Mouse (Mus musculus): ENCODE results near the gene Zrsr1. TPM values are rescaled to one million over a fixed set of nuclear protein-coding genes. Genes with fewer than 3 reads are reported as not detected.

The Zrsr1 gene
- polyA plus RNA-seq, 1 experiment from 2014 or later: 1.4 TPM

DNA sequence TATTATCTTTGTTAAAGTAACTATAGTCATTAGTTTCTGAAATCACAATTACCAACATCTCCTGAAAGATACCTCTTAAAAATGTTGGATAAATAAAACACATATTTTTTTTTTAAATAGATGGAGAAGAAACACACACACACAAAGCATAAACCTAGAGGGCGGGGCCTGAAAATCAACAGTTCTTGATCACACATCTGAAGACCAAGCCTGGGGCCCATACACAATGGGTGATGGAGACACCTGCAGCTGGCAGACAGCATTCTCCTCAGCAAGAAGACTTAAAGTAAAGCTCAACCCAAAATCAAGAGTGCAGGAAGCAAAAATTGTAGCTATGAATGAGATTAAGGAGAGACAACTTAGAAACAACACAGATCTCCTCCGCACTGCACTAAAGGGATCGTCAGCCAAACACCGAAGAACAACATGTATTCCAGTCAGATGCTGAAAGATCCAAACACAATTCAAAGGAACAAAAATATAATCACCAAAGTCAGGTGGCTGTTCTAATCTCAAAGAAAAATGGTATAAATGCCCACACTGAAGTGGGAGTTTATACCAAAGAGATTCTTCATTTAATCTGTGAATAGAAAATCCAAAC is 34.0 kb upstream of the Zrsr1 start:
- no peaks in the 10 kb centered on the region for H3K4me1 ChIP-seq (replicated peaks; ENCODE audit: control insufficient read depth, insufficient read depth, low read length)
- H3K27me3 ChIP-seq (replicated peaks; ENCODE audit: control insufficient read depth, insufficient read depth, low read length): no peaks in the 10 kb centered on the region
- ATAC-seq (replicated peaks; ENCODE audit: low FRiP score, low TSS enrichment, low read depth): no peak
- DNase-seq (ENCODE audit: low spot score): no peak
- no peak overlapping the region for H3K4me3 ChIP-seq (ENCODE audit: low read depth, low read length)
- no peak overlapping the region for H3K27ac ChIP-seq (ENCODE audit: low read depth)
- WGBS: 96% methylated on average over 4 of the region's 4 CpGs
- no peaks in the 10 kb centered on the region for H3K9me3 ChIP-seq (ENCODE audit: control insufficient read depth, low read length)
- H3K36me3 ChIP-seq (ENCODE audit: control insufficient read depth, insufficient read depth, low read length): no peaks in the 10 kb centered on the region
- no peak overlapping the region for H3K4me2 ChIP-seq (ENCODE audit: low read length)
- H3K9ac ChIP-seq (ENCODE audit: low read length): no peak overlapping the region

DNA sequence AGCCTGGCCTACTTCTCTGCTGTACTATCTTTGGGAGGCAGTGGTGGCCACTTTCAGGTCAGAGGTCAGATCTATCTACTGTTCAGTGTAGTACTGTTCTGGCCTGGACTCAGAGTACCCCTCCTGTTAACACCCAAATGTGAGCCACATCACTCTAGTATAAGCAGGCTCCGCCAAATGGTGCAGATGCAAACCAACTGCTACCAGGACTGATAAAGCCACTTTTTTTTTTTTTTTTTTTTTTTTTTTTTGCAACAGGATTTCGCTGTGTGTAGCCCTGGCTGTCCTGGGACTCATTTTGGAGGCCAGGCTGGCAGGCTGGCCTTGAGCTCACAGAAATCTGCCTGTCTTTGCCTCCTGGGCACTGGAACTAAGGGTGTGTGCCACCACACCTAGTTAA is 32.8 kb upstream of the Zrsr1 start:
- Histone ChIP-seq H3K9me3 (ENCODE audit: control insufficient read depth, low read length) (no peaks in the 10 kb centered on the region), H3K4me3 (ENCODE audit: low read depth, low read length) (no peak overlapping the region), H3K27me3 (replicated peaks; ENCODE audit: control insufficient read depth, insufficient read depth, low read length) (no peaks in the 10 kb centered on the region), H3K4me2 (ENCODE audit: low read length) (no peak overlapping the region), H3K4me1 (replicated peaks; ENCODE audit: control insufficient read depth, insufficient read depth, low read length) (no peaks in the 10 kb centered on the region), H3K36me3 (ENCODE audit: control insufficient read depth, insufficient read depth, low read length) (no peaks in the 10 kb centered on the region), H3K27ac (ENCODE audit: low read depth) (no peak overlapping the region), H3K9ac (ENCODE audit: low read length) (no peak overlapping the region)
- ATAC-seq (replicated peaks; ENCODE audit: low FRiP score, low TSS enrichment, low read depth): no peak
- DNase-seq (ENCODE audit: low spot score): no peak
- 80% methylated on average over 2 of the region's 2 CpGs for WGBS

DNA sequence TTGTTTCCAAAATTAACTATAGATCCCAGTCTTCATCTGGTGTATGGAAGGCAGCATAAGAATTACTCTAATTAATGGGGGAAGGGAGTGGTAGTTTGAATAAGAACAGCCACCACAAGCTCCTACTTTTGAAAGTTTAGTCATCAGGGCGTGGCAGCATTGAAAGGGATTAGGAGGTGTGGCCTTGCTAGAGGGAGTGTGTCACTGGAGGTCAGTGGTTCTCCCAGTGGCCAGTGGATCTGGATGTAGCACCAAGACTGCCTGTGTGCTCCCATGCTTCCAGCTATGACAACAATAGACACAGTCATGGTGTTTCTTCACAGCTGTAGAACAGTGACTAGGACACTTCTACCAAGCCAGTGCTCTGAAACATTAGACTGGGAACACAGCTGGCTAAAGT is 22.7 kb upstream of the Zrsr1 start:
- no peak overlapping the region for H3K9ac ChIP-seq (ENCODE audit: low read length)
- WGBS: 86% methylated on average over 1 of the region's 1 CpGs
- H3K9me3 ChIP-seq (ENCODE audit: control insufficient read depth, low read length): no peaks in the 10 kb centered on the region
- no peak overlapping the region for H3K27ac ChIP-seq (ENCODE audit: low read depth)
- H3K4me2 ChIP-seq (ENCODE audit: low read length): no peak overlapping the region
- H3K27me3 ChIP-seq (replicated peaks; ENCODE audit: control insufficient read depth, insufficient read depth, low read length): no peaks in the 10 kb centered on the region
- H3K4me1 ChIP-seq (replicated peaks; ENCODE audit: control insufficient read depth, insufficient read depth, low read length): no peaks in the 10 kb centered on the region
- DNase-seq (ENCODE audit: low spot score) (no peak), ATAC-seq (replicated peaks; ENCODE audit: low FRiP score, low TSS enrichment, low read depth) (no peak)
- H3K4me3 ChIP-seq (ENCODE audit: low read depth, low read length): no peak overlapping the region
- peaks cover 7% of the 10 kb centered on the region; the same call in 1 of the 2 replicates for H3K36me3 ChIP-seq (ENCODE audit: control insufficient read depth, insufficient read depth, low read length)

DNA sequence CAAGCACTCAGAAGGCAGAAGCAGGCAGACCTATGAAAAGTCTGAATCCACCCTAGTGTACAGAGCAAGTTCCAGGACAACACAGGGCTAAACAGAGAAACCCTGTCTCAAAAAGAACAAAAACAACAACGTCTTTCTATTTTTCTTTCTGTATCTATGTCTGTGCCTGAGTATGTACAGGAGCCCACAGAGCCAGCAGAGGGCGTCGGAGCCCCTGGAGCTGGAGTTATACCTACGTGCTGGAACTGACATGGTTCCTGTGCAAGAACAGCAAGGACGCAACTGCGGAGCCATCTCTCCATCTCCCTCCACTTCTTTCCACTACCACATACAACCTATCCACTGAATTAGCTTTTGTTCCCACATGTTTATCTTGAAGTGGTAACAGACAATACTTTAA is 21.7 kb upstream of the Zrsr1 start:
- DNase-seq (ENCODE audit: low spot score) (no peak), ATAC-seq (replicated peaks; ENCODE audit: low FRiP score, low TSS enrichment, low read depth) (no peak)
- no peak overlapping the region for H3K4me3 ChIP-seq (ENCODE audit: low read depth, low read length)
- H3K27ac ChIP-seq (ENCODE audit: low read depth): no peak overlapping the region
- no peaks in the 10 kb centered on the region for H3K9me3 ChIP-seq (ENCODE audit: control insufficient read depth, low read length)
- H3K27me3 ChIP-seq (replicated peaks; ENCODE audit: control insufficient read depth, insufficient read depth, low read length): no peaks in the 10 kb centered on the region
- no peaks in the 10 kb centered on the region for H3K4me1 ChIP-seq (replicated peaks; ENCODE audit: control insufficient read depth, insufficient read depth, low read length)
- H3K9ac ChIP-seq (ENCODE audit: low read length): no peak overlapping the region
- no peak overlapping the region for H3K4me2 ChIP-seq (ENCODE audit: low read length)
- peaks cover 7% of the 10 kb centered on the region; the same call in 1 of the 2 replicates for H3K36me3 ChIP-seq (ENCODE audit: control insufficient read depth, insufficient read depth, low read length)
- WGBS: 92% methylated on average over 6 of the region's 6 CpGs

DNA sequence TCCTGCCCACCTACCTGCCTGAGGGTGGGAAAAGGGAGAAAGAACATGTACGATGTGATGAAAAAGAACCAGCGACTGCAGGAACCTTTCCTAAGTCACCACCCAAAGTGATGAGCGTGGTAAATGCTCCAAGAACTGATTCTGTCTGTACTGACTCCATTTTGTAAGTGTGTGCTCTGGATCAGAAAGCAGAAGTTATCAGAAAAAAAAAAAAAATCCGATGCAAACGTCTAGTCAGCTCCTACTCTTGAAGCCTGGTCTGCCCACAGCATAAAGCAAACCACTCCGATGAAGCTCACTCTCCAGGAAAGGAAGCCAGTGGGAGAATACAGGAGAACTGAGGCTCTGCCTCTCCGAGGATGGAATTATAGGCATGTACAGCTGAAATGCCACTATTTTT is 19.1 kb upstream of the Zrsr1 start:
- H3K27me3 ChIP-seq (replicated peaks; ENCODE audit: control insufficient read depth, insufficient read depth, low read length): no peaks in the 10 kb centered on the region
- H3K36me3 ChIP-seq (ENCODE audit: control insufficient read depth, insufficient read depth, low read length): peaks cover 20% of the 10 kb centered on the region
- no peak overlapping the region for H3K4me2 ChIP-seq (ENCODE audit: low read length)
- H3K9ac ChIP-seq (ENCODE audit: low read length): no peak overlapping the region
- H3K27ac ChIP-seq (ENCODE audit: low read depth): no peak overlapping the region
- no peak overlapping the region for H3K4me3 ChIP-seq (ENCODE audit: low read depth, low read length)
- no peaks in the 10 kb centered on the region for H3K4me1 ChIP-seq (replicated peaks; ENCODE audit: control insufficient read depth, insufficient read depth, low read length)
- 92% methylated on average over 7 of the region's 7 CpGs for WGBS
- DNase-seq (ENCODE audit: low spot score) (no peak), ATAC-seq (replicated peaks; ENCODE audit: low FRiP score, low TSS enrichment, low read depth) (no peak)
- H3K9me3 ChIP-seq (ENCODE audit: control insufficient read depth, low read length): no peaks in the 10 kb centered on the region

DNA sequence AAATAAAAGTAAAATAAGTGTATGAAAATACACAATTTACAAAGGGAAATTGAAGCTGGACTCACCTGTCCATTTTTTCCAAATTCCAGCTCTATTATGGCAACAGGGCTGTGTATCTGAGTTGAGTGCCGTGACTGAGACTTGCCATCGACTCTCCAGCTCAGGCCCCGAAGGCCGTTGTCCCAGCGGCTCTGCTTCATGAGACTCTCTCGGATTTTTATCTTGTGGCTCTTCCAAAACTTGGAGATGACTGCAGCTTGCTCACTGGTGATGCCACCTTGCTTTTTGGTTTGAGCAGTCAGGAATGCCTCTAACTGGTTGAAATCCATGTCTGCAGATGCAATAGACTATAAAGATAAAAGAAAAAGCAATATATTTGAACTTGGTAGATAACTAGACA is 15.5 kb upstream of the Zrsr1 start:
- DNase-seq (ENCODE audit: low spot score) (no peak), ATAC-seq (replicated peaks; ENCODE audit: low FRiP score, low TSS enrichment, low read depth) (no peak)
- H3K36me3 ChIP-seq (ENCODE audit: control insufficient read depth, insufficient read depth, low read length): peaks cover 20% of the 10 kb centered on the region
- no peak overlapping the region for H3K9ac ChIP-seq (ENCODE audit: low read length)
- no peak overlapping the region for H3K4me3 ChIP-seq (ENCODE audit: low read depth, low read length)
- WGBS: 95% methylated on average over 6 of the region's 6 CpGs
- H3K27ac ChIP-seq (ENCODE audit: low read depth): no peak overlapping the region
- no peak overlapping the region for H3K4me2 ChIP-seq (ENCODE audit: low read length)
- no peaks in the 10 kb centered on the region for H3K9me3 ChIP-seq (ENCODE audit: control insufficient read depth, low read length)
- H3K4me1 ChIP-seq (replicated peaks; ENCODE audit: control insufficient read depth, insufficient read depth, low read length): no peaks in the 10 kb centered on the region
- no peaks in the 10 kb centered on the region for H3K27me3 ChIP-seq (replicated peaks; ENCODE audit: control insufficient read depth, insufficient read depth, low read length)

DNA sequence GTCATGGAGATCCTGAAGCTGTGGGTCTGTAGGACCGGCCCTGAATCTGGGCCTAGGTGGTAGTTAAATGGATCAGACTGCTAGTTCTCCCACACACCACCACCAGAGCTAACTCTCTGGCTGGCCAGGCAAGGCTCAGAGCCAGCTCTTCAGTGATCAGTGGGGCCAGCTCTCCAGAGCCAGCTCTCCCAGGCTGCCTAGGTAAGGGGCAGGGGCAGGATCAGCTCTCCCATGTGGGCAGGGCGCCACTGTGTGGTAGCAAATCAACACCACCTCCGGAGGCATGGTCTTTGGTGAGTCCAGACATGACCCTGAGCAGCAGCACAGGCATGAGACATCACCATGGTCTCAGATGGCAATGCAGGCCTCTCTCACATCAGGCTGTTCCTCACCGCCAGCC is 15.0 kb upstream of the Zrsr1 start:
- Histone ChIP-seq H3K4me3 (ENCODE audit: low read depth, low read length) (no peak overlapping the region), H3K27ac (ENCODE audit: low read depth) (no peak overlapping the region), H3K4me1 (replicated peaks; ENCODE audit: control insufficient read depth, insufficient read depth, low read length) (no peaks in the 10 kb centered on the region), H3K9ac (ENCODE audit: low read length) (no peak overlapping the region), H3K4me2 (ENCODE audit: low read length) (no peak overlapping the region), H3K9me3 (ENCODE audit: control insufficient read depth, low read length) (no peaks in the 10 kb centered on the region), H3K27me3 (replicated peaks; ENCODE audit: control insufficient read depth, insufficient read depth, low read length) (no peaks in the 10 kb centered on the region), H3K36me3 (ENCODE audit: control insufficient read depth, insufficient read depth, low read length) (peaks cover 20% of the 10 kb centered on the region)
- DNase-seq (ENCODE audit: low spot score): no peak
- no peak; the same call in 1 of the 2 replicates for ATAC-seq (replicated peaks; ENCODE audit: low FRiP score, low TSS enrichment, low read depth)
- 73% methylated on average over 4 of the region's 4 CpGs for WGBS

DNA sequence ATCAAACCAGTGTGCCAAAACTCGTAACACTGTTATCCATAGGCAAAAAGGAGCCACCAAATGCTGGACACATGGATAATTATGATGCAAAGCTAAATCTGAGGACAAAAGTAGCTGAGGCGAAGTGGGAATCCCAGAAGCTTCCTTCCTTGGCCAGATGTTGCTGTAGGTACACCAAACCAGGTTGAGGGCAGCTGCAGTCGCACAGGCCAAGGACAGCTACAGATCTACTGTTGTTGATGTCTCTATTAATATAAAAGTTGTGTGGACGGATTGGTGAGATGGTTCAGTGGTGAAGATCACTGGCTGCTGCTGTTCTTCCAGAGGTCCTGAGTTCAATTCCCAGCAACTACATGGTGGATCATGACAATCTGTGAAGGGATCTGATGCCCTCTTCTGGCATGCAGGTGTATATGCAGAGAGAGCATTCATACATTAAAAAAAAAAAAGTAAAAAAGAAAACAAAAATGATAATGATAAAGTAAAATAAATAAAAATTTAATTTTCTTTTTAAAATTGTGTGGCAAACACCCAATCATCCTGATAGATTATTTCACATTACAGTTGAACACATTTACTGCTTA is 13.9 kb upstream of the Zrsr1 start:
- Histone ChIP-seq H3K4me3 (ENCODE audit: low read depth, low read length) (no peak overlapping the region), H3K4me2 (ENCODE audit: low read length) (no peak overlapping the region), H3K36me3 (ENCODE audit: control insufficient read depth, insufficient read depth, low read length) (peaks cover 16% of the 10 kb centered on the region), H3K4me1 (replicated peaks; ENCODE audit: control insufficient read depth, insufficient read depth, low read length) (no peaks in the 10 kb centered on the region), H3K27me3 (replicated peaks; ENCODE audit: control insufficient read depth, insufficient read depth, low read length) (no peaks in the 10 kb centered on the region), H3K9me3 (ENCODE audit: control insufficient read depth, low read length) (no peaks in the 10 kb centered on the region), H3K27ac (ENCODE audit: low read depth) (no peak overlapping the region), H3K9ac (ENCODE audit: low read length) (no peak overlapping the region)
- ATAC-seq (replicated peaks; ENCODE audit: low FRiP score, low TSS enrichment, low read depth): no peak
- WGBS: 89% methylated on average over 4 of the region's 4 CpGs
- no peak for DNase-seq (ENCODE audit: low spot score)

DNA sequence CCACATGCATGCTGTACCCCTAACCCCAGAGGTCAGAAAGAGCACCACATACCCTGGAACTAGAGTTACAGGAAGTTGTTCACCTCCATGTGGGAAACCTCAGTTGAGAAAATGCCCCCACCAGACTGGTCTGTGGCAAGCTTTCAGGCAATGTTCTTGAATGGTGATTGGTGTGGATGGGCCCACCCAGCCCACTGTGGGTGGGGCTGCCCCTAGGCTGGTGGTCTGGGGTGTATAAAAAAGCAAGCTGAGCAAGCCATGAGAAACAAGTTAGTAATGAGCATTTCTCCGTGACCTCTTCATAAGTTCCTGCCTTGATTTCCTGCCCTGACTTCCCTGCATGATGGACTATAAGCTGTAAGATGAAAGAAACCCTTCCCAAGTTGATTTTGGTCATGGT is 9.7 kb upstream of the Zrsr1 start:
- Histone ChIP-seq H3K4me1 (replicated peaks; ENCODE audit: control insufficient read depth, insufficient read depth, low read length) (no peaks in the 10 kb centered on the region), H3K36me3 (ENCODE audit: control insufficient read depth, insufficient read depth, low read length) (no peaks in the 10 kb centered on the region), H3K27ac (ENCODE audit: low read depth) (no peak overlapping the region), H3K27me3 (replicated peaks; ENCODE audit: control insufficient read depth, insufficient read depth, low read length) (no peaks in the 10 kb centered on the region), H3K9me3 (ENCODE audit: control insufficient read depth, low read length) (peaks cover 2% of the 10 kb centered on the region), H3K4me2 (ENCODE audit: low read length) (no peak overlapping the region), H3K4me3 (ENCODE audit: low read depth, low read length) (no peak overlapping the region), H3K9ac (ENCODE audit: low read length) (no peak overlapping the region)
- DNase-seq (ENCODE audit: low spot score): no peak
- no peak for ATAC-seq (replicated peaks; ENCODE audit: low FRiP score, low TSS enrichment, low read depth)
- WGBS: 83% methylated on average over 1 of the region's 1 CpGs
